In the genomic region with DNA sequence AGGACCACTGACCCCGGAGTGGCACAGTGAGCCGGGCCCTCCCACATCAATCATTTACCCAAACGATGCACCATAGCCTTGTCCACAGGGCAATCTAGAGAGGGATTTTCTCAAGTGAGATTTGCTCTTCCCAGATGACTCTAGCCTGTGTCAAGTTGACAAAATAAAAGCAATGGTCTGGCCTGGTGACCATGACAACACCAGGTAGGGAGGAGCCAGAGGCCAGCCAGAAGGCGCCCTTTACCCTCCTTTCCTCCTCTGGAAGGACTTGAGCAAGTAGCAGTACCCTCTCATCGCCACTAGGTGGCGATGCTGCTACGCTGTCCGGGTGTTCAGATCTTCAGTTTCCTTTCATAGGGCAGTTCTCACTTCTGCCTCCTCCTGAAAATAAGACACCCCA, we compare ENCODE assay signal across 9 mouse cellular contexts. TPM values are rescaled to one million over a fixed set of nuclear protein-coding genes. Genes with fewer than 3 reads are reported as not detected.
DNase-seq lines count a peak whose midpoint lies in the region; ATAC-seq lines count a peak whose summit lies in the region.
"Had no signal": no experiment of that assay in that cellular context is flagged by ENCODE, and none has a peak within 500 bp of the region (broad histone marks: within the 10 kb centered on the region; RNA-seq: fewer than 3 reads in every experiment).

No protein-coding gene starts in this region.

- H3K4me1 ChIP-seq in liver, embryonic 11.5 days (replicated peaks; ENCODE audit: control insufficient read depth, insufficient read depth, low read length), result no peaks in the 10 kb centered on the region; the same call in 1 of the 2 replicates
- H3K4me1 ChIP-seq in stomach, embryonic 15.5 days, result no peaks in the 10 kb centered on the region
- H3K4me1 ChIP-seq: embryonic facial prominence, embryonic 13.5 days had no signal

- H3K4me2 ChIP-seq in liver, embryonic 11.5 days, result no peak overlapping the region
- no peak overlapping the region for H3K4me2 ChIP-seq in stomach, embryonic 15.5 days
- H3K4me2 ChIP-seq: embryonic facial prominence, embryonic 13.5 days had no signal

- H3K27me3 ChIP-seq in liver, embryonic 11.5 days (replicated peaks; ENCODE audit: control insufficient read depth, insufficient read depth, low read length), result no peaks in the 10 kb centered on the region
- no peaks in the 10 kb centered on the region for H3K27me3 ChIP-seq in stomach, embryonic 15.5 days (replicated peaks)

- H3K9ac ChIP-seq in liver, embryonic 11.5 days (ENCODE audit: low read depth, low read length), result no peak overlapping the region
- H3K9ac ChIP-seq in stomach, embryonic 15.5 days, result no peak overlapping the region
- H3K9ac ChIP-seq: embryonic facial prominence, embryonic 13.5 days had no signal

- no peak overlapping the region for H3K4me3 ChIP-seq in liver, embryonic 11.5 days (ENCODE audit: low read depth, low read length)
- H3K4me3 ChIP-seq in stomach, embryonic 15.5 days (replicated peaks), result no peak overlapping the region
- H3K4me3 ChIP-seq: embryonic facial prominence, embryonic 13.5 days had no signal

- ATAC-seq in frontal cortex, adult (ENCODE audit: low TSS enrichment), result peak; percentile 55
- peak; percentile 58 for ATAC-seq in inflammation-experienced regulatory T-cells, adult 6 months
- peak; percentile 39 for ATAC-seq in liver, embryonic 11.5 days (replicated peaks; ENCODE audit: low FRiP score)
- ATAC-seq in stomach, embryonic 15.5 days (ENCODE audit: insufficient read depth, low FRiP score, low read depth), result peak; percentile 39; the same call in 1 of the 2 replicates

- no peaks in the 10 kb centered on the region for H3K9me3 ChIP-seq in liver, embryonic 11.5 days (ENCODE audit: control insufficient read depth, low read length)
- no peaks in the 10 kb centered on the region for H3K9me3 ChIP-seq in stomach, embryonic 15.5 days
- H3K9me3 ChIP-seq: embryonic facial prominence, embryonic 13.5 days had no signal

- DNase-seq in right cerebral cortex, adult 18-20 months, result peak; percentile 68
- DNase-seq in right cerebral cortex, postnatal 36 days (ENCODE audit: low spot score in 2 of 2), result no peak
- DNase-seq in cerebellum, adult 9-10 months, result peak; percentile 59
- peak; percentile 45 for DNase-seq in liver, embryonic 11.5 days (ENCODE audit: low spot score)
- peak; percentile 39 to 51 for DNase-seq in natural killer cell, adult 2 months (ENCODE audit: low spot score in 2 of 2)

- WGBS in liver, embryonic 11.5 days, result 24% methylated on average over 8 of the region's 8 CpGs
- WGBS in stomach, embryonic 15.5 days, result 20% methylated on average over 8 of the region's 8 CpGs

- no peak overlapping the region for H3K27ac ChIP-seq in liver, embryonic 11.5 days (ENCODE audit: low read depth, low read length)
- H3K27ac ChIP-seq in stomach, embryonic 15.5 days, result no peak overlapping the region
- H3K27ac ChIP-seq: embryonic facial prominence, embryonic 13.5 days had no signal

- H3K36me3 ChIP-seq in liver, embryonic 11.5 days (ENCODE audit: control insufficient read depth, insufficient read depth, low read length), result no peaks in the 10 kb centered on the region
- H3K36me3 ChIP-seq in stomach, embryonic 15.5 days, result no peaks in the 10 kb centered on the region
- H3K36me3 ChIP-seq: embryonic facial prominence, embryonic 13.5 days had no signal

RNA-seq across cellular contexts. Expression of gene Eif1b, which starts 58.3 kb away (rescaled TPM):
- polyA plus RNA-seq in inflammation-experienced regulatory T-cells, adult 6 months (2017; shearing (Covaris generic)), result 10 to 100 TPM; 77.0 to 81.7 (median 77.7) TPM
- polyA plus RNA-seq in liver, embryonic 11.5 days (2014; fragmentation: Nextera tagmentation; extraction: Ambion mirVana), result 166 and 171 TPM in 2 replicates
- polyA plus RNA-seq in stomach, embryonic 15.5 days (2015; fragmentation: Nextera tagmentation; extraction: Ambion mirVana), result 153 and 162 TPM in 2 replicates

Comparison
In these comparisons a context has a peak if more than half of its experiments do, and no peak if none do; other contexts are left out.
1. DNase-seq: peak in right cerebral cortex, adult 18-20 months (single experiment), cerebellum, adult 9-10 months (single experiment), liver, embryonic 11.5 days (single experiment) and natural killer cell, adult 2 months (2 of 2); none in right cerebral cortex, postnatal 36 days (0 of 2).
2. Peak in every context shown above with its lines, with median percentiles within 50 percentile points of each other: ATAC-seq.